8 mouse cellular contexts compared by ENCODE assay signal in the genomic region with DNA sequence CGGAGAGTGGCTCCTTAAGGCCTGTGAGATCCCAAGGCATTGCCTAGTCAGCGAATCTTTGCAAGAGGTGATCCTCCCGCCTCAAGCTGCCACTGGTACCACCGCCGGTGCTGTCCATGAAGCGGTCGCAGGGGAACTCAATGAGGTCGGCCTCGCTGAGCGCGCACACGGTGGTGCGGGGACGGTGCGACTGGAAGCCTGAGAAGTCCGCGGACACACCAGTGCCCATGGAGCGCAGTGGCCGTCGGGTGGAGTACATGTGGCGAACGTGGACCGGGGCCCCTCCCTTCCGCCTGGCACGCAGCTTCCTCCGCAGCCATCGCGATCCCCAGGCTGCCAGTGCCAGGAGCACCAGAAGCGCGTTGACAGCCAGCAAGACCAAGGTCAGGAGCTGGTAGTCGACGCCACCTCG. TPM values are rescaled to one million over a fixed set of nuclear protein-coding genes. Genes with fewer than 3 reads are reported as not detected.
DNase-seq lines count a peak whose midpoint lies in the region; ATAC-seq and TF ChIP-seq lines count a peak whose summit lies in the region.

No protein-coding gene starts in this region.

- no peak for DNase-seq in testis, postnatal 14 days (ENCODE audit: low spot score)
- no peak for DNase-seq in forebrain, postnatal 0 days
- DNase-seq in kidney, postnatal 14 days = peak; percentile 39
- DNase-seq in thymus, postnatal 0 days (ENCODE audit: low spot score) = no peak
- DNase-seq in thymus, postnatal 36 days = no peak
- no peak for DNase-seq in right cerebral cortex, postnatal 36 days (ENCODE audit: low spot score in 2 of 2)

- TF ChIP-seq CTCF in testis, adult 2 months (IDR thresholded peaks at IDR 0.05; ENCODE audit: control insufficient read depth, insufficient read depth, insufficient replicate concordance, low read depth, low read length) = no peak
- TF ChIP-seq CTCF in forebrain, postnatal 0 days (IDR thresholded peaks at IDR 0.05; ENCODE audit: low read depth) = no peak

- H3K36me3 ChIP-seq in testis, adult 2 months (ENCODE audit: control insufficient read depth, insufficient read depth, low read length) = no peaks in the 10 kb centered on the region
- no peaks in the 10 kb centered on the region for H3K36me3 ChIP-seq in forebrain, postnatal 0 days (ENCODE audit: insufficient read depth)
- H3K36me3 ChIP-seq in megakaryocyte, embryonic 14.5 days (replicated peaks; ENCODE audit: low read length) = no peaks in the 10 kb centered on the region

- H3K27me3 ChIP-seq in testis, adult 2 months (ENCODE audit: control insufficient read depth, insufficient read depth, low read length) = no peaks in the 10 kb centered on the region
- H3K27me3 ChIP-seq in forebrain, postnatal 0 days (ENCODE audit: insufficient read depth, low read length) = peaks cover 16% of the 10 kb centered on the region
- peaks cover 87% of the 10 kb centered on the region for H3K27me3 ChIP-seq in megakaryocyte, embryonic 14.5 days (replicated peaks)

- ATAC-seq in forebrain, postnatal 0 days = no peak

- TF ChIP-seq POLR2A in testis, adult 2 months (IDR thresholded peaks at IDR 0.05; ENCODE audit: control insufficient read depth, low read depth, low read length) = no peak

- peak overlapping the region; percentile 52 for H3K4me3 ChIP-seq in testis, adult 2 months (ENCODE audit: control insufficient read depth, low read depth, low read length)
- H3K4me3 ChIP-seq in forebrain, postnatal 0 days (ENCODE audit: low read depth, low read length) = peak overlapping the region; percentile 49
- H3K4me3 ChIP-seq in megakaryocyte, embryonic 14.5 days (replicated peaks) = peak overlapping the region; percentile 69

- peaks cover 20% of the 10 kb centered on the region for H3K4me1 ChIP-seq in testis, adult 2 months (ENCODE audit: control insufficient read depth, insufficient read depth, low read length)
- H3K4me1 ChIP-seq in forebrain, postnatal 0 days (ENCODE audit: insufficient read depth) = peaks cover 19% of the 10 kb centered on the region
- peaks cover 39% of the 10 kb centered on the region for H3K4me1 ChIP-seq in megakaryocyte, embryonic 14.5 days

- no peaks in the 10 kb centered on the region for H3K9me3 ChIP-seq in forebrain, postnatal 0 days (ENCODE audit: low read length)
- peaks cover 16% of the 10 kb centered on the region for H3K9me3 ChIP-seq in megakaryocyte, embryonic 14.5 days

- H3K27ac ChIP-seq in testis, adult 2 months (ENCODE audit: control insufficient read depth, insufficient read depth, low read depth, low read length) = no peak overlapping the region
- H3K27ac ChIP-seq in forebrain, postnatal 0 days (ENCODE audit: low read depth, low read length) = no peak overlapping the region

- peak overlapping the region; percentile 43; the same call in 1 of the 2 replicates for H3K9ac ChIP-seq in forebrain, postnatal 0 days

- H3K4me2 ChIP-seq in forebrain, postnatal 0 days (ENCODE audit: low read depth) = peak overlapping the region; percentile 88

- 25% methylated on average over 33 of the region's 33 CpGs for WGBS in forebrain, postnatal 0 days

RNA-seq across cellular contexts. Expression of a gene that starts 2.9 kb away (rescaled TPM):
- 0.43 and 0.59 TPM in 2 replicates for polyA plus RNA-seq in testis, adult 2 months (2012; rRNA removed)
- 17.8 and 27.8 TPM in 2 replicates for total RNA-seq in forebrain, postnatal 0 days (2014; rRNA removed)
- polyA plus RNA-seq in forebrain, postnatal 0 days (2015; fragmentation: Nextera tagmentation; extraction: Ambion mirVana) = 8.5 and 18.2 TPM in 2 replicates
- not detected in 2 replicates for polyA plus RNA-seq in megakaryocyte, embryonic 14.5 days (2012; ENCODE audit: insufficient read depth, low replicate concordance)
- polyA plus RNA-seq in thymus, postnatal 0 days (2015; fragmentation: Nextera tagmentation; extraction: Ambion mirVana) = 1.9 and 2.0 TPM in 2 replicates
